Comparison of ENCODE assay signal across 25 mouse cellular contexts in the genomic region with DNA sequence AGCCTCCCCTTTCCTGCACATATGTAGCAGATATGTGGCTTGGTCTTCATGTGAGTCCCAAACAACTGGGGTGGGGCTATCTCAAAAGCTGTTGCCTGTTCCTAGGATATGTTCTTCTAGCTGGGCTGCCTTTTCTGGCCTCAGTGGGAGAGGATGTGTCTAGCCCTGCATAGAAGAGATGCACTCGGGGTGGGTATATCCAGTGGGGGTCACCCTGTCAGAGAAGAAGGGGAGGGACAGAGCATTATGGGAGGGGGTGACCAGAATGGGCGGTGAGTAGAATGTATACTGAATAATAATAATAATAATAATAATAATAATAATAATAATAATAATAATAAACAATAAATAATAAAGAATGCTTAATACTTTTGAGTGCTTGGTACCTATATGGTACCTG. TPM values are rescaled to one million over a fixed set of nuclear protein-coding genes. Genes with fewer than 3 reads are reported as not detected.
DNase-seq lines count a peak whose midpoint lies in the region; ATAC-seq and TF ChIP-seq lines count a peak whose summit lies in the region.
"Had no signal": no experiment of that assay in that cellular context is flagged by ENCODE, and none has a peak within 500 bp of the region (broad histone marks: within the 10 kb centered on the region; RNA-seq: fewer than 3 reads in every experiment).

No protein-coding gene starts in this region.

- peak; percentile 50; the same call in 1 of the 2 replicates for ATAC-seq in hindbrain, embryonic 11.5 days (ENCODE audit: low FRiP score)
- no peak for ATAC-seq in hindbrain, postnatal 0 days
- 0 out of 2 replicates have a peak, but pooled peaks have one; percentile 52 for ATAC-seq in limb, embryonic 11.5 days (ENCODE audit: insufficient number of reproducible peaks, low FRiP score, low TSS enrichment, low read depth)
- peak; percentile 52; the same call in 1 of the 2 replicates for ATAC-seq in limb, embryonic 12.5 days (ENCODE audit: insufficient number of reproducible peaks, insufficient read depth, low FRiP score, low TSS enrichment, low read depth)
- ATAC-seq: activated CD4-positive, CD25-positive, alpha-beta regulatory T cell, adult 4 months; CD4-positive, CD25-positive, alpha-beta regulatory T cell, adult 4 months; Patski had no signal

- H3K9me3 ChIP-seq in hindbrain, embryonic 11.5 days (ENCODE audit: control insufficient read depth, low read length): no peaks in the 10 kb centered on the region
- no peaks in the 10 kb centered on the region for H3K9me3 ChIP-seq in hindbrain, postnatal 0 days (ENCODE audit: low read length)
- no peaks in the 10 kb centered on the region for H3K9me3 ChIP-seq in limb, embryonic 11.5 days (ENCODE audit: control insufficient read depth, low read length)
- H3K9me3 ChIP-seq in limb, embryonic 10.5 days (replicated peaks): no peaks in the 10 kb centered on the region
- H3K9me3 ChIP-seq in limb, embryonic 12.5 days: no peaks in the 10 kb centered on the region
- H3K9me3 ChIP-seq: G1E had no signal

- no peak overlapping the region for H3K27ac ChIP-seq in hindbrain, embryonic 11.5 days (ENCODE audit: low read depth, low read length)
- H3K27ac ChIP-seq in hindbrain, postnatal 0 days: no peak overlapping the region
- H3K27ac ChIP-seq in limb, embryonic 11.5 days (replicated peaks; ENCODE audit: low read depth, low read length): no peak overlapping the region
- no peak overlapping the region for H3K27ac ChIP-seq in limb, embryonic 10.5 days
- no peak overlapping the region for H3K27ac ChIP-seq in limb, embryonic 12.5 days

- 83% methylated on average over 2 of the region's 2 CpGs for WGBS in hindbrain, embryonic 11.5 days
- WGBS in hindbrain, postnatal 0 days: 94% methylated on average over 2 of the region's 2 CpGs
- 95% methylated on average over 2 of the region's 2 CpGs for WGBS in limb, embryonic 11.5 days
- 91% methylated on average over 2 of the region's 2 CpGs for WGBS in limb, embryonic 10.5 days
- WGBS in limb, embryonic 12.5 days: 95% methylated on average over 2 of the region's 2 CpGs

- TF ChIP-seq CTCF in hindbrain, postnatal 0 days (IDR thresholded peaks at IDR 0.05; ENCODE audit: low read depth): no peak

- no peak overlapping the region for H3K4me2 ChIP-seq in hindbrain, embryonic 11.5 days (replicated peaks; ENCODE audit: low read depth, low read length)
- no peak overlapping the region for H3K4me2 ChIP-seq in hindbrain, postnatal 0 days (ENCODE audit: low read depth, low read length)
- no peak overlapping the region for H3K4me2 ChIP-seq in limb, embryonic 11.5 days (ENCODE audit: low read depth, severe bottlenecking)
- no peak overlapping the region for H3K4me2 ChIP-seq in limb, embryonic 12.5 days

- DNase-seq in hindbrain, embryonic 11.5 days (ENCODE audit: low spot score): no peak
- DNase-seq in hindbrain, postnatal 0 days (ENCODE audit: low spot score): no peak
- no peak for DNase-seq in limb, embryonic 11.5 days (ENCODE audit: low spot score)
- DNase-seq in limb, embryonic 10.5 days (ENCODE audit: low spot score): no peak
- no peak for DNase-seq in thymus, postnatal 25 days
- DNase-seq: adrenal gland, adult 2 months; adrenal gland, adult 8-10 months; adrenal gland, postnatal 10 days; adrenal gland, postnatal 14 days; adrenal gland, postnatal 25 days; adrenal gland, postnatal 36 days; B cell, adult 2 months; cerebellum, adult 11 months; cerebellum, adult 11-12 months; cerebellum, adult 18-20 months had no signal

- H3K9ac ChIP-seq in hindbrain, embryonic 11.5 days (ENCODE audit: low read depth, low read length): no peak overlapping the region
- H3K9ac ChIP-seq in hindbrain, postnatal 0 days (replicated peaks; ENCODE audit: low read length): no peak overlapping the region
- H3K9ac ChIP-seq in limb, embryonic 11.5 days (ENCODE audit: low read length): no peak overlapping the region
- no peak overlapping the region for H3K9ac ChIP-seq in limb, embryonic 12.5 days (replicated peaks)

- H3K4me3 ChIP-seq in hindbrain, embryonic 11.5 days (ENCODE audit: low read depth, low read length): no peak overlapping the region
- no peak overlapping the region for H3K4me3 ChIP-seq in hindbrain, postnatal 0 days (ENCODE audit: low read length)
- H3K4me3 ChIP-seq in limb, embryonic 11.5 days (ENCODE audit: low read depth, low read length): no peak overlapping the region
- no peak overlapping the region for H3K4me3 ChIP-seq in limb, embryonic 10.5 days
- no peak overlapping the region for H3K4me3 ChIP-seq in limb, embryonic 12.5 days (replicated peaks)

- H3K27me3 ChIP-seq in hindbrain, embryonic 11.5 days (ENCODE audit: control insufficient read depth, insufficient read depth, low read length): no peaks in the 10 kb centered on the region
- H3K27me3 ChIP-seq in hindbrain, postnatal 0 days (ENCODE audit: insufficient read depth, low read length): no peaks in the 10 kb centered on the region
- no peaks in the 10 kb centered on the region for H3K27me3 ChIP-seq in limb, embryonic 11.5 days (ENCODE audit: control insufficient read depth, insufficient read depth, low read length)
- no peaks in the 10 kb centered on the region for H3K27me3 ChIP-seq in limb, embryonic 10.5 days (ENCODE audit: low read depth, poor library complexity, severe bottlenecking)
- no peaks in the 10 kb centered on the region for H3K27me3 ChIP-seq in limb, embryonic 12.5 days
- H3K27me3 ChIP-seq: CH12.LX, Patski had no signal

- H3K36me3 ChIP-seq in hindbrain, embryonic 11.5 days (ENCODE audit: control insufficient read depth, insufficient read depth, low read length): no peaks in the 10 kb centered on the region
- H3K36me3 ChIP-seq in hindbrain, postnatal 0 days (ENCODE audit: insufficient read depth, low read length): no peaks in the 10 kb centered on the region
- H3K36me3 ChIP-seq in limb, embryonic 11.5 days (ENCODE audit: control insufficient read depth, insufficient read depth, low read length): no peaks in the 10 kb centered on the region
- no peaks in the 10 kb centered on the region for H3K36me3 ChIP-seq in limb, embryonic 10.5 days
- no peaks in the 10 kb centered on the region for H3K36me3 ChIP-seq in limb, embryonic 12.5 days
- H3K36me3 ChIP-seq: G1E had no signal

- no peaks in the 10 kb centered on the region for H3K4me1 ChIP-seq in hindbrain, embryonic 11.5 days (replicated peaks; ENCODE audit: control insufficient read depth, insufficient read depth, low read length)
- no peaks in the 10 kb centered on the region for H3K4me1 ChIP-seq in hindbrain, postnatal 0 days (ENCODE audit: insufficient read depth, low read length)
- H3K4me1 ChIP-seq in limb, embryonic 11.5 days (ENCODE audit: control insufficient read depth, insufficient read depth, low read length): no peaks in the 10 kb centered on the region
- H3K4me1 ChIP-seq in limb, embryonic 10.5 days: no peaks in the 10 kb centered on the region
- H3K4me1 ChIP-seq in limb, embryonic 12.5 days (replicated peaks): no peaks in the 10 kb centered on the region

RNA-seq across cellular contexts. Expression of a gene that starts 57.8 kb away (rescaled TPM):
- polyA plus RNA-seq in hindbrain, embryonic 11.5 days (2014; fragmentation: Nextera tagmentation; extraction: Ambion mirVana): not detected in 2 replicates
- total RNA-seq in hindbrain, postnatal 0 days (2014; rRNA removed): not detected in 2 replicates
- not detected in 2 replicates for polyA plus RNA-seq in hindbrain, postnatal 0 days (2015; fragmentation: Nextera tagmentation; extraction: Ambion mirVana)
- not detected in 2 replicates for polyA plus RNA-seq in limb, embryonic 11.5 days (2014; fragmentation: Nextera tagmentation; extraction: Ambion mirVana)
- polyA plus RNA-seq in limb, embryonic 10.5 days (2016; fragmentation: Nextera tagmentation; extraction: Ambion mirVana): not detected in 2 replicates
- polyA plus RNA-seq in limb, embryonic 12.5 days (2016; fragmentation: Nextera tagmentation; extraction: Ambion mirVana): not detected in 2 replicates
- total RNA-seq: adrenal gland, adult 2 months; adrenal gland, postnatal 25 days; adrenal gland, postnatal 36 days; CH12.LX; ES-E14; G1E; MEL had no signal
- polyA plus RNA-seq: activated CD4-positive, CD25-positive, alpha-beta regulatory T cell, adult 4 months; adrenal gland, adult 2 months; brain, embryonic 14.5 days; C2C12; CD4-positive, CD25-positive, alpha-beta regulatory T cell, adult 4 months; G1E; Patski had no signal
